Mouse (Mus musculus) hindbrain, embryonic 11.5 days (tissue): ENCODE results near the gene Whamm. TPM values are rescaled to one million over a fixed set of nuclear protein-coding genes. Genes with fewer than 3 reads are reported as not detected.

Source experiments
- ATAC-seq: fragments of 200-750 bp; cut with Nextera tagmentation; 2 replicates; pipeline ENCODE4 v1.8.0; 2017; ENCODE audit warnings: mild to moderate bottlenecking, moderate TSS enrichment, moderate library complexity; ENCODE audit not compliant: low FRiP score
- DNase-seq: peaks from one replicate; pipeline ENCODE4 v3.0.0-alpha.2; 2015; ENCODE audit warnings: low spot score
- H3K27ac ChIP-seq: fragments of 300-500 bp; sonication (generic); 2 replicates; pipeline ENCODE4 v1.5.1; 2014; ENCODE audit warnings: mild to moderate bottlenecking, low read depth, low read length
- H3K27me3 ChIP-seq: fragments of 300-500 bp; sonication (generic); 2 replicates; pipeline ENCODE4 v1.6.1; 2014; ENCODE audit warnings: mild to moderate bottlenecking, low read length, moderate library complexity, mixed read lengths; ENCODE audit not compliant: control insufficient read depth, insufficient read depth
- H3K36me3 ChIP-seq: fragments of 300-500 bp; sonication (generic); 2 replicates; pipeline ENCODE4 v1.6.1; 2014; ENCODE audit warnings: mild to moderate bottlenecking, low read length, moderate library complexity, mixed read lengths; ENCODE audit not compliant: control insufficient read depth, insufficient read depth
- H3K4me1 ChIP-seq: fragments of 300-500 bp; sonication (generic); replicated peaks from 2 replicates; pipeline ENCODE4 v1.6.1; 2014; ENCODE audit warnings: low read length, mixed read lengths; ENCODE audit not compliant: control insufficient read depth, insufficient read depth
- H3K4me2 ChIP-seq: fragments of 300-500 bp; sonication (generic); replicated peaks from 2 replicates; pipeline ENCODE4 v1.6.1; 2014; ENCODE audit warnings: mild to moderate bottlenecking, low read depth, low read length
- H3K4me3 ChIP-seq: fragments of 300-500 bp; sonication (generic); 2 replicates; pipeline ENCODE4 v1.5.1; 2014; ENCODE audit warnings: low read depth, low read length
- H3K9ac ChIP-seq: fragments of 300-500 bp; sonication (generic); 2 replicates; pipeline ENCODE4 v1.6.1; 2014; ENCODE audit warnings: low read depth, low read length
- H3K9me3 ChIP-seq: fragments of 300-500 bp; sonication (generic); 2 replicates; pipeline ENCODE4 v1.6.1; 2016; ENCODE audit warnings: low read length; ENCODE audit not compliant: control insufficient read depth
- WGBS: fragments of 180-500 bp; shearing (Covaris S2); extraction: QIAGEN DNeasy Blood & Tissue Kit; methylation state at CpG from one replicate; pipeline ENCODE4 v1.1.7; 2014; 5-methylcytosine and 5-hydroxymethylcytosine counted together
- polyA plus RNA-seq: library from polyadenylated mRNA; unstranded; fragments of >200 nt; fragmentation: Nextera tagmentation; extraction: Ambion mirVana; gene quantifications from 2 replicates; pipeline ENCODE4 v1.2.1, GENCODE M21; 2014

Gene Whamm
- polyA plus RNA-seq, 1 experiment from 2014 or later: 9.0 TPM

DNA sequence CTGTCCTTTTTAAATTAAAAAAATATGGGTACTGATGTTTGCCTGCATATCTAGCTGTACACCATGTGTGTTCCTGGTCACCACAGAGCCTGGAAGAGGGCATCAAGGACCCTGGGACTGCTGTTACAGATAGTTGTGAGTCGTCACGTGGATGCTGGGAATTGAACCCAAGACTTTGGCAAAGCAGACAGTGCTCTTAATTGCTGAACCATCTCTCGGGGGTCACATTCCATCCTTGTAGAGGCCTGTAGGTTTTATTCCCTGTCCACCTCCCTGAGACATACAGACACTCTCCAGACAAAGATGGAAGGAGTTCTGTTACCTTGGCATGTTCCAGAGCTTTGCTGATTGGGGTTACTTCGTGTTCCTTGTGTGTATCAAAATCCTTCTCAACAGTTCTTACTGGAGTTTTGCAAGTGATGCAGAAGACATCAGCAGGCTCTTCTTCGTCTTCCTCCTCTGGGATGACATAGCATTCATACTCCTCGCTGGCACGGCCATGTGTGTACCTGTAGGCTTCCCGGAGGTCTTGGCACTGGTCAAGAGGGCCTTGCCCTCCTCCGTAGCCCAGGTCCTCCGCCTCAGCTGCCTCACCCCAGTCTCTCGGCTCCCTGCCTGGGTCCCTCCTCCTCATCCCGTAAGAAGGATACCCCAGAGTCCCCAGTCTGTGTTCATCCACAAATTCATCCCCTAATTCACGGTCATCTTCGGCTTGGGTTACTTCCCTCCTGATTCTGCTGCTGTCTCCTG lies 11.7 kb upstream of the Whamm start:
- no peak overlapping the region for H3K4me3 ChIP-seq
- no peak overlapping the region for H3K4me2 ChIP-seq
- WGBS: 83% methylated on average over 14 of the region's 14 CpGs
- ATAC-seq: no peak
- no peaks in the 10 kb centered on the region for H3K4me1 ChIP-seq
- no peaks in the 10 kb centered on the region for H3K36me3 ChIP-seq
- no peak overlapping the region for H3K9ac ChIP-seq
- no peak for DNase-seq
- H3K27ac ChIP-seq: no peak overlapping the region
- H3K9me3 ChIP-seq: no peaks in the 10 kb centered on the region
- no peaks in the 10 kb centered on the region for H3K27me3 ChIP-seq

DNA sequence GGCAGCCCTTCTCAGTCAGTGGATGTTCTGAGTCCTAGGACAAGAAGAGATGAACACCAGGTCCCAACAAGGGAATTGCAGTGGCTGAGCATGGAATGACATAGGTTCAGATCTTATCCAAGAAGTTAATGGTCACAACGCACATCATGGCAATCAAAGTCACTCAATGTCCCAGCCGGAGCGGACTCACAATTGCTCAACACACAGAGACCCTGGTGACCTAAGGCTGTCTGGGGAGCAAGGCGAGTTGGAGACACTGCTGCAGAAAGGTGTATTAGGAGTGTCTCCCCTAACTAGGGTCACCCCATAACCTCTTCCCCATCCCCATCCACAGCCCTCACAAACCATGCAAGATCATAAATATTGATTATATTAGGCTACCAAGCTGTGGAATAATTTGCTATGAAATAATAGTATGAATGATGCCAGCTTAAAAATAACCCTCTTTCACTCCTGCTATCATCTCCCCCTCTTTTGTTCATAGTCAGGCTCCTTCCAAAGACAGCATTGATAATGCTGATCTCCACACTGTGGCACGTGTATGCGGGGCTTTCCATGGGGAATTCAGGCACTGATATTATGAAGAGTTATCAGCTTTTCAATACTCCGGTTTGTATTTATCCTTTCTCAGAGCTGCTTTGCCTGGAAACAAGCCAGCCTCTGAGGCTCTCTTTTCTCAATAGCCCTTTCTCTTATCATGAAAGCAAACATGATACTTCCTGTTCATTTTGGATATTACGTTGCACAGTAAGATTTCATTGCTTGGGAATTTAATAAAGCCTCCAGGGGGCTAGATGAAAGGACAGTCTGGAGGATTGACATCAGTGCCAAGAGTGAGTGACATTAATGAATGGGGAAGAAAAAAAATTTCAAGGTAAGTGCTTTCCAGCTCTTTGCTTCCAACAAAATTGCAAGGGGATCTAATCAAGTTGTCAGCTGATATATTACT lies 10.7 kb upstream of the Whamm start:
- H3K4me1 ChIP-seq: no peaks in the 10 kb centered on the region
- ATAC-seq (no peak), DNase-seq (no peak)
- 65% methylated on average over 8 of the region's 8 CpGs for WGBS
- no peak overlapping the region for H3K4me2 ChIP-seq
- no peak overlapping the region for H3K4me3 ChIP-seq
- H3K27me3 ChIP-seq: no peaks in the 10 kb centered on the region
- H3K27ac ChIP-seq: no peak overlapping the region
- H3K9ac ChIP-seq: no peak overlapping the region
- H3K9me3 ChIP-seq: no peaks in the 10 kb centered on the region
- H3K36me3 ChIP-seq: no peaks in the 10 kb centered on the region

DNA sequence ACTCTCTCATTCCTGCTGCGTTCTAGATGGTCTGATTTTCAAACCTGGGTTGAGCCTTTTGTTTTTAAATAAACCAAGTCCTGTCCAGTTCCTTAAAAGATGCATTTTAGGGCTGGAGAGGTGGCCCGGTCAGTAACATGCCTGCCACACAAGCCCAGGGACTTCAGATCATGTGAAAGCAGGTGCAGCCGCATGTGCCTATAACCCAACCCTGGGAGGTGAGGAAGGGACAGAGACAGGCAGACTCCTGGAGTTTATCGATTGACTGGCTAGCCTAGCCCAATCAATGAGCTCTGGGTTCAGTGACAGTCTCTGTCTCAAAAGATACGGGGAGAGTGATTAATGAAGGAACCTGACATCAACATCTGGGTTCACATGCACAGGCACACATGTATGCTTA lies 9.9 kb upstream of the Whamm start:
- DNase-seq: no peak
- 78% methylated on average over 5 of the region's 5 CpGs for WGBS

DNA sequence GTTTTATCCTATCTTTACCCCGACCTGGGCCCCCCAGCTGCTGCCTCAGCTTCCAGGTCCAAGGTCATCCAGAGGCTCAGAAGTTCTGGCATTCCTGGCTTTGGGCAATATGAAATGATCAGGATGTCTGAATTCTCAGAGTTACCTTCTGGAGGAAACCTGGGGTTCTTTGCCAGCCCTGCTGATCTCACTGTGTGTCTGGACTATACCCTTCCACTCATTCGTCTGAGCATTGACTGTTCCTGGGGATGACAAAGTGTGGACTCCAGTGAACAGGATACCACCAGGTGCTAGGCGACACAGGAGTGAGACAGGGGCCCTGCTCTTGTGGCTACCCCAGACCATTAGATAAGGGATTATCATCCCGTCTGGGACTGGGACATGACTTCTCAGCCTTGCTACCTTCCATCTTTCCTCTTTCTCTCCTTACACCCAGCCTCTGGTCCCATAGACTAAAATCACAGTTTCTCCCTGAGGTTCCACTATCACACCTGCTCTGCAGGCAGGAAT lies 7.5 kb upstream of the Whamm start:
- Histone ChIP-seq H3K27me3 (no peaks in the 10 kb centered on the region), H3K4me1 (no peaks in the 10 kb centered on the region), H3K4me3 (no peak overlapping the region), H3K36me3 (no peaks in the 10 kb centered on the region), H3K4me2 (no peak overlapping the region), H3K9ac (no peak overlapping the region), H3K9me3 (no peaks in the 10 kb centered on the region), H3K27ac (no peak overlapping the region)
- no peak for DNase-seq
- no peak for ATAC-seq
- 85% methylated on average over 4 of the region's 4 CpGs for WGBS

More for the DNA sequence above, 9.9 kb upstream of the Whamm start:
- Histone ChIP-seq H3K9me3 (no peaks in the 10 kb centered on the region), H3K27me3 (no peaks in the 10 kb centered on the region), H3K9ac (no peak overlapping the region), H3K4me1 (no peaks in the 10 kb centered on the region), H3K27ac (peak overlapping the region; percentile 19; the same call in 1 of the 2 replicates), H3K4me2 (no peak overlapping the region), H3K4me3 (no peak overlapping the region), H3K36me3 (no peaks in the 10 kb centered on the region)
- no peak for ATAC-seq

DNA sequence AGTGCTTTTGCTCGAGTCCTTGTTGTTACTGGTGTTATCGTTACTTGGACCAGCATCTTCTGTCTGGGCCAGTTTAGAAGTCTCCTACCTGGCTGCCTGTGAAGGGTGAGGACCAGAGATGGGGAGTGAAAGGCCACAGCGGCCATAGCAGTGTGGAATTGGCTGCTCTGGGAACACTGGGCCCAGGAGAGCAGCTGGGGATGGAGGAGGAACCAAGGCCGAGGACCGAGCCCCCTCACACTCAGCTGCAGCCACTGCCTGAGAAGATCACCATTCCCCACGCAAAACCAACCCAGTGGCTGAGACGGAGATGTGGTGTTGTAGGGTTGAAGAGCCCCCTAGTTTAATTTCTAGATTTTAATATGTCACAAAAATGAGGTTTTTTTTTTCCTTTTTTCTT lies 6.3 kb upstream of the Whamm start:
- Histone ChIP-seq H3K27me3 (no peaks in the 10 kb centered on the region), H3K9me3 (no peaks in the 10 kb centered on the region), H3K4me1 (no peaks in the 10 kb centered on the region), H3K36me3 (no peaks in the 10 kb centered on the region), H3K9ac (no peak overlapping the region), H3K4me2 (no peak overlapping the region), H3K27ac (no peak overlapping the region), H3K4me3 (no peak overlapping the region)
- 74% methylated on average over 7 of the region's 7 CpGs for WGBS
- DNase-seq (no peak), ATAC-seq (no peak)

DNA sequence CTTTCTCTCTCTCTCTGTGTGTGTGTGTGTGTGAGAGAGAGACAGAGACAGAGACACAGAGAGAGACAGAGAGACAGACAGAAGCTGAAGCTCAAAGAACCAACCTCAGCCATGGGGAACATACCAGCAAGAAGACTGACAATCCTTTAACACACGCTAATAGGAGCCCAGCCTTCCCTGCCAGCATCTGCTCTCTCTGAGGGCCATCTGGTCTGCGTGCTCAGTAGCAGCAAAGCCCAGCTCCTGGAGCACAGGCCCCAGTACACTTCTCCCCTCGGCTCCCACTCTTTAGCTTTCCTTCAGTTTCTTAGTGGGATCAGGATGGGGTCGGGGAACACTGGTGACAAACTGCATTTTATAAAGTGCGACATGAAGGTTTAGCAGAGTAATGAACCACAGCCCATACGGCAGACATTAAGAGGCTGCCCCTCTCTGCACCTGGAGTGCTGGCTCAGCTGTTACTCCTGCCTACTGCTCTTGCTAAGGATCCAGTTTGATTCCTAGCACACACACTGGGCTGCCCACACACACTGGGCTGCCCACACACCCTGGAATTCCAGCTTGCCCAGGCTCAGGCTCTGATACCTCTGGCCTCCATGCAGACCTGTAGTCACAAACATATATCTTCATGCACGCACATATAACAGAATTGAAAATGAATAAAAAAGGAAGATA lies 5.5 kb upstream of the Whamm start:
- Histone ChIP-seq H3K9ac (no peak overlapping the region), H3K4me1 (no peaks in the 10 kb centered on the region), H3K4me3 (no peak overlapping the region), H3K4me2 (no peak overlapping the region), H3K27me3 (no peaks in the 10 kb centered on the region), H3K36me3 (no peaks in the 10 kb centered on the region), H3K9me3 (no peaks in the 10 kb centered on the region), H3K27ac (no peak overlapping the region)
- ATAC-seq: no peak
- WGBS: 66% methylated on average over 7 of the region's 7 CpGs
- DNase-seq: peak; percentile 27

DNA sequence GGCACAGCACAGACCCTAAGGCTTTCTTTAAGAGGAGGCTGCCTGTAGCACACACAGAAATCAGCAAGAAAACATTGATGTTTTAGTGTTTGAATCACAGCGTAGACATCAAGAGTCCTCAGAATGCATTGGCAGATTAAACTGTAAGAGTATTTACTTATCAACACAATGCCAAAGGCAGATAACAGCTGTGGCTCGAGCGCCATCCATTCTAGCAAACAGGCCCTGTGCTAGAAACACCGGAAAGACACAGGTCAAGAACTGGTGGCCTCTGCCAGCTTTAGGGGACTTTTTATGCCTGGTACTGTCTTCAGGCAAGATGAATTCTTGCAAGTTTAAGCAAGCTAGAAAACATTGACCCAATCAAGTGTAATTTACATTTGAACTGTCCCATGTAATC lies 4.7 kb upstream of the Whamm start:
- DNase-seq (no peak), ATAC-seq (no peak)
- H3K27me3 ChIP-seq: no peaks in the 10 kb centered on the region
- H3K36me3 ChIP-seq: no peaks in the 10 kb centered on the region
- no peak overlapping the region for H3K4me3 ChIP-seq
- H3K27ac ChIP-seq: no peak overlapping the region
- no peak overlapping the region for H3K4me2 ChIP-seq
- H3K9ac ChIP-seq: no peak overlapping the region
- no peaks in the 10 kb centered on the region for H3K9me3 ChIP-seq
- WGBS: 90% methylated on average over 4 of the region's 4 CpGs
- H3K4me1 ChIP-seq: no peaks in the 10 kb centered on the region

DNA sequence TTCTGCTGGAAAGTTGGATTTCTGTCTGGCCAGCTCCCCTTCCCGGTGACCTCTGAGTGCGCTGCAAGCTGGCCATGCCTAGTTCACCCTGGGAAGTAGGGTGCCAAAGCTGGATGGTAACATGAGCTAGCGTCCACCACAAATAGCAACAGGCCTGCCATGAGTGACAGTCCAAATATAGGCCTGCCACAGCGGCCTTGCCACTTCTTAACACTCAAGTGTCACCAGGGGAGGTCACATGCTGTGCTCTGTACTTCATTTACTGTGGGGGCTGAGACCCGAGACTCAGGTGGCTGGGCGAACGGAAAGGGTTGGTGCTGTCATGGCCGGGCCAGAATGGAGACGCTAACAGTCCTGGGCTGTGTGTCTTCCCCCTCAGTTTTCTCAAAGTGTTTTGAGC lies 4.2 kb upstream of the Whamm start, which contains the start of gene Fsd2:
Gene Fsd2 (minus strand): TSS at position 53 of the 400 bp plus-strand sequence.
- H3K4me1 ChIP-seq: no peaks in the 10 kb centered on the region
- no peak within 1 kb of the TSS for H3K4me3 ChIP-seq
- H3K9ac ChIP-seq: no peak within 1 kb of the TSS
- no peaks in the 10 kb centered on the region for H3K27me3 ChIP-seq
- H3K27ac ChIP-seq: no peak within 1 kb of the TSS
- DNase-seq (no peak), ATAC-seq (no peak)
- H3K9me3 ChIP-seq: no peaks in the 10 kb centered on the region
- H3K36me3 ChIP-seq: no peaks in the 10 kb centered on the region
- 70% methylated on average over 9 of the region's 9 CpGs for WGBS
- no peak within 1 kb of the TSS for H3K4me2 ChIP-seq
